Mouse (Mus musculus) heart, embryonic 12.5 days (tissue): ENCODE measurements around the gene Acads. TPM values are rescaled to one million over a fixed set of nuclear protein-coding genes. Genes with fewer than 3 reads are reported as not detected.

Source experiments
- ATAC-seq: fragments of 200-750 bp; cut with Nextera tagmentation; 2 replicates; pipeline ENCODE4 v1.8.0; 2017; ENCODE audit warnings: moderate TSS enrichment, moderate library complexity; ENCODE audit not compliant: insufficient number of reproducible peaks, low FRiP score
- H3K27ac ChIP-seq: fragments of 300-500 bp; sonication (generic); 2 replicates; pipeline ENCODE4 v1.5.1; 2016; ENCODE audit warnings: mild to moderate bottlenecking, moderate library complexity; ENCODE audit not compliant: poor library complexity, severe bottlenecking
- H3K27me3 ChIP-seq: fragments of 300-500 bp; sonication (generic); replicated peaks from 2 replicates; pipeline ENCODE4 v1.6.1; 2016; ENCODE audit warnings: mild to moderate bottlenecking, moderate library complexity
- H3K36me3 ChIP-seq: fragments of 300-500 bp; sonication (generic); 2 replicates; pipeline ENCODE4 v1.6.1; 2016; ENCODE audit warnings: mild to moderate bottlenecking, moderate library complexity
- H3K4me1 ChIP-seq: fragments of 300-500 bp; sonication (generic); replicated peaks from 2 replicates; pipeline ENCODE4 v1.6.1; 2016; ENCODE audit warnings: mild to moderate bottlenecking
- H3K4me2 ChIP-seq: fragments of 300-500 bp; sonication (generic); 2 replicates; pipeline ENCODE4 v1.6.1; 2016; ENCODE audit warnings: mild to moderate bottlenecking, moderate library complexity
- H3K4me3 ChIP-seq: fragments of 300-500 bp; sonication (generic); 2 replicates; pipeline ENCODE4 v1.5.1; 2016; ENCODE audit warnings: mild to moderate bottlenecking
- H3K9ac ChIP-seq: fragments of 300-500 bp; sonication (generic); 2 replicates; pipeline ENCODE4 v1.6.1; 2016; ENCODE audit warnings: mild to moderate bottlenecking, moderate library complexity
- H3K9me3 ChIP-seq: fragments of 300-500 bp; sonication (generic); replicated peaks from 2 replicates; pipeline ENCODE4 v1.6.1; 2016; ENCODE audit warnings: mild to moderate bottlenecking, moderate library complexity
- WGBS: fragments of 180-500 bp; shearing (Covaris S2); methylation state at CpG from one replicate; pipeline ENCODE4 v1.1.7; 2016; 5-methylcytosine and 5-hydroxymethylcytosine counted together
- polyA plus RNA-seq: library from polyadenylated mRNA; unstranded; fragments of >200 nt; fragmentation: Nextera tagmentation; extraction: Ambion mirVana; gene quantifications from 2 replicates; pipeline ENCODE4 v1.2.1, GENCODE M21; 2016

Gene Acads
- polyA plus RNA-seq, 1 experiment from 2014 or later = 114 TPM

- WGBS = 57% methylated on average over 3 of the region's 3 CpGs
- no peak for ATAC-seq
- H3K27me3 ChIP-seq = no peaks in the 10 kb centered on the region
- H3K4me1 ChIP-seq = 0 out of 2 replicates have a peak, but pooled peaks cover 3% of the 10 kb centered on the region
- H3K4me2 ChIP-seq = no peak overlapping the region
- no peak overlapping the region for H3K4me3 ChIP-seq
- H3K36me3 ChIP-seq = peaks cover 27% of the 10 kb centered on the region
- no peak overlapping the region for H3K9ac ChIP-seq
- no peaks in the 10 kb centered on the region for H3K9me3 ChIP-seq
- H3K27ac ChIP-seq = no peak overlapping the region
Measured at GRCm38 (mm10) chr5:115140726-115141125, 21.6 kb upstream of the Acads start.

GRCm38 (mm10) chr5:115139124-115139523 lies 20.0 kb upstream of the Acads start:
- Histone ChIP-seq H3K27ac (no peak overlapping the region), H3K27me3 (no peaks in the 10 kb centered on the region), H3K9ac (no peak overlapping the region), H3K4me3 (no peak overlapping the region), H3K4me2 (no peak overlapping the region), H3K4me1 (0 out of 2 replicates have a peak, but pooled peaks cover 3% of the 10 kb centered on the region), H3K9me3 (no peaks in the 10 kb centered on the region), H3K36me3 (peaks cover 11% of the 10 kb centered on the region)
- ATAC-seq = no peak
- WGBS = 64% methylated on average over 4 of the region's 4 CpGs

- Histone ChIP-seq H3K27ac (no peak within 1 kb of the TSS), H3K27me3 (no peaks in the 10 kb centered on the region)
- WGBS = under 1% methylated on average over 60 of the region's 81 CpGs
Measured at GRCm38 (mm10) chr5:115134234-115135165, 15.4 kb upstream of the Acads start, which contains the start of gene Unc119b. Unc119b (minus strand) TSS chr5:115134975.

GRCm38 (mm10) chr5:115133358-115134066 lies 14.4 kb upstream of the Acads start:
- WGBS = 58% methylated on average over 6 of the region's 6 CpGs
- H3K36me3 ChIP-seq = peaks cover 13% of the 10 kb centered on the region
- H3K9ac ChIP-seq = peak overlapping the region; percentile 88
- H3K4me2 ChIP-seq = peak overlapping the region; percentile 97
- H3K27me3 ChIP-seq = no peaks in the 10 kb centered on the region
- no peak for ATAC-seq
- peak overlapping the region; percentile 90 for H3K4me3 ChIP-seq
- H3K4me1 ChIP-seq = peaks cover 14% of the 10 kb centered on the region
- no peaks in the 10 kb centered on the region for H3K9me3 ChIP-seq
- no peak overlapping the region for H3K27ac ChIP-seq

More at GRCm38 (mm10) chr5:115134234-115135165, 15.4 kb upstream of the Acads start, which contains the start of gene Unc119b:
- peaks cover 14% of the 10 kb centered on the region for H3K4me1 ChIP-seq
- peak; percentile 96 for ATAC-seq
- peak within 1 kb of the TSS; percentile 88 for H3K9ac ChIP-seq
- H3K4me3 ChIP-seq = peak within 1 kb of the TSS; percentile 90
- no peaks in the 10 kb centered on the region for H3K9me3 ChIP-seq
- H3K36me3 ChIP-seq = peaks cover 8% of the 10 kb centered on the region
- peak within 1 kb of the TSS; percentile 97 for H3K4me2 ChIP-seq

DNA sequence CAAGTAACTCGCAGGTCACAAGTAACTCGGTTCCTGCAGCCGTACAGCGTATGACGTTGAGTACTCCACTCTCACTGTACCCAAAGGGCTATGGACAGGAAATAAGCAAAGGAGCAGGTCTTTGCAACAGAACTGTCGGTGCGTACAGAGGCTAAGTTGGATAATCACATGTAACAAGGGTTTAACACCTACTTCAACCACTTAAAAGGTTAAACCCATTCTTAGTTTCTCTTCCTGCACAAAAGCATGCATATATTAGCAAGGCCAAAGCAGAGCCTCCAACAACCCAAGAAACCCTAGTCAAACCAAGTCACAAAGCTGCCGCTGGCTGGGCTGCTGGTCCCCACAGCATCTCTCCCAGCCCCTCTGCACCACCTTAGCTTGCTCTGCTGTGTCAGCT lies 13.3 kb upstream of the Acads start:
- no peak overlapping the region for H3K4me2 ChIP-seq
- 83% methylated on average over 8 of the region's 8 CpGs for WGBS
- no peak overlapping the region for H3K27ac ChIP-seq
- H3K9me3 ChIP-seq = no peaks in the 10 kb centered on the region
- H3K36me3 ChIP-seq = peaks cover 23% of the 10 kb centered on the region
- no peaks in the 10 kb centered on the region for H3K27me3 ChIP-seq
- 0 out of 2 replicates have a peak overlapping the region, but pooled peaks have one; percentile 13 for H3K9ac ChIP-seq
- no peak for ATAC-seq
- no peak overlapping the region for H3K4me3 ChIP-seq
- peaks cover 14% of the 10 kb centered on the region for H3K4me1 ChIP-seq

DNA sequence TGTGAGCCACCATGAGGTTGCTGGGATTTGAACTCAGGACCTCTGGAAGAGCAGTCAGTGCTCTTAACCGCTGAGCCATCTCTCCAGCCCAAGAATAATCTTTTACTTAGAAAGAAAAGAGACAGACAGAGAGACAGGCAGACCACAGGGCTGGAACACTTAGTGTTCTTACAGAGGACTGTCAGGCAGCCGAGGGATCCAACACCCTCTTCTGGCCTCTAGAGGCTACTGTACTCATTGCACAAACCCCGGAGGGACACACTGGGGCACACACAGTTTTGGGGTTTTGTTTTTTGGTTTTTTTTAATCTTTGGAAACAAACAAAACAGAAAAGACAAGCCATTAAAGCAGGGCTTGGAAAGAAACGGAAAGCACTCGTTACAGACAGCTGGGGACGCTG lies 10.2 kb upstream of the Acads start:
- Histone ChIP-seq H3K9me3 (no peaks in the 10 kb centered on the region), H3K4me2 (no peak overlapping the region), H3K36me3 (peaks cover 38% of the 10 kb centered on the region), H3K27ac (no peak overlapping the region), H3K4me1 (peaks cover 21% of the 10 kb centered on the region), H3K9ac (no peak overlapping the region), H3K27me3 (no peaks in the 10 kb centered on the region), H3K4me3 (no peak overlapping the region)
- WGBS = 86% methylated on average over 6 of the region's 6 CpGs
- no peak for ATAC-seq

- H3K9ac ChIP-seq = no peak overlapping the region
- no peaks in the 10 kb centered on the region for H3K9me3 ChIP-seq
- H3K27ac ChIP-seq = no peak overlapping the region
- no peak for ATAC-seq
- no peak overlapping the region for H3K4me3 ChIP-seq
- peaks cover 49% of the 10 kb centered on the region for H3K36me3 ChIP-seq
- peaks cover 8% of the 10 kb centered on the region; the same call in 1 of the 2 replicates for H3K4me1 ChIP-seq
- H3K4me2 ChIP-seq = no peak overlapping the region
- no peaks in the 10 kb centered on the region for H3K27me3 ChIP-seq
- WGBS = 88% methylated on average over 22 of the region's 22 CpGs
Measured at GRCm38 (mm10) chr5:115127421-115128179, 8.5 kb upstream of the Acads start.

DNA sequence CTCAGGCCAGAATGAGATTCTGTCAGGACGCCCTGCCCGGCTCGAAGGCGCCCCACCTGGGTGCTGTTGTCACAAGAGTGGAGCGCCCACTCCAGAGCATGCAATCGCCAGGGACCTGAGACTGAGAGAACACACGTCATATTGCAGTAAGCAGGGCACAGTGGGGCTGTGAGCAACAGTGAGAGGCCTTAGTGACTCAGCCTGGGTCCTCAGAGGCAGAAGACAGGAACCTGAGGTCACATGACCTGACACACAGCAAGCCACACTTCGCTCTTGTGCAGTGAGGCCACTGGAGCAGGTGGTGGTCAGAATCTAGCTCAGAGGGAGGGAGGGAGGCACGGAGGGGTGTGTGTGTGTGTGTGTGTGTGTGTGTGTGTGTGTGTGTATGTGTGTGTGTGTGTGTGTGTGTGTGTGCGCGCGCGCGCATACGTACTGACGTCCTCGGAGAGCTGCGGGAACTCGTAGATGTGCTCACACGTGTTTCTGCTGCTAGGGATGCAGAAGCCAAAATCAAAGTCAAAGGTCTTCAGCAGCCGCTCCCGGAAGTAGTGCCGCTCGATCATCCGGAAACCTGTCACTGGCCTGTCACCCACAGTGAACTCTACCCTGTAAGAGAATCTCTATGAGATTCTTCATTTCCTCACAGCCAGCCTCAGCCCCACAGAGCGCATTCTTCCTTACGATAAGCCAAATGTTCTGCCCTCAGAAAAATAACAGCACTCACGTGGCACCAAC lies 7.6 kb upstream of the Acads start:
- Histone ChIP-seq H3K27me3 (no peaks in the 10 kb centered on the region), H3K4me2 (no peak overlapping the region), H3K9ac (no peak overlapping the region), H3K4me3 (no peak overlapping the region), H3K9me3 (no peaks in the 10 kb centered on the region), H3K4me1 (peaks cover 7% of the 10 kb centered on the region; the same call in 1 of the 2 replicates), H3K27ac (no peak overlapping the region), H3K36me3 (peaks cover 51% of the 10 kb centered on the region)
- no peak for ATAC-seq
- 86% methylated on average over 28 of the region's 28 CpGs for WGBS

GRCm38 (mm10) chr5:115125211-115125871 lies 6.2 kb upstream of the Acads start:
- peaks cover 51% of the 10 kb centered on the region for H3K36me3 ChIP-seq
- ATAC-seq = peak; percentile 43

DNA sequence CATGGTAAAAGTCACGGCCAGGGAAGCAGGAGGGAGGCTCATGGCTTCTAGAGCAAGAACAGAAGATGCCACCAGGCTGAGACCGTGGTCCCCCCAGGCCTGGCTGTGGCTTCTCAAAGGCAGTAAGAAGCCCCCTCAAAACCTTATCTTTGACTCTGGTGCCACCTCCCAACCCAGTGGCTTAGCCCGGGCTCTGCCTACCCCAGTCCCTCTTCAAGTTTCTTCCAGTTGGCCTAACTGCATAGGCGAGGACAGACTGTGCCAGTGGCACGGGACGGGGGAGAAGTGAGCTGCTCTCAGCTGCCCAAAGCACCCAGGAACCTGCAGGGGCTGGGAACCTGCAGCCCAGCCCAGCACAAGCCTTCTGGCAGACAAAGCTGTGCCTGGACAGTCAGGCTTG lies 5.5 kb upstream of the Acads start:
- Histone ChIP-seq H3K36me3 (peaks cover 45% of the 10 kb centered on the region), H3K9ac (no peak overlapping the region), H3K4me1 (peaks cover 7% of the 10 kb centered on the region; the same call in 1 of the 2 replicates), H3K27me3 (no peaks in the 10 kb centered on the region), H3K27ac (no peak overlapping the region), H3K9me3 (no peaks in the 10 kb centered on the region), H3K4me2 (no peak overlapping the region), H3K4me3 (no peak overlapping the region)
- 90% methylated on average over 6 of the region's 6 CpGs for whole genome bisulfite sequencing
- no peak for ATAC-seq

More at GRCm38 (mm10) chr5:115125211-115125871, 6.2 kb upstream of the Acads start:
- Histone ChIP-seq H3K4me2 (no peak overlapping the region; the same call in 1 of the 2 replicates), H3K4me1 (peaks cover 7% of the 10 kb centered on the region; the same call in 1 of the 2 replicates), H3K9ac (no peak overlapping the region), H3K27me3 (no peaks in the 10 kb centered on the region), H3K27ac (no peak overlapping the region), H3K4me3 (no peak overlapping the region), H3K9me3 (no peaks in the 10 kb centered on the region)
- WGBS = 31% methylated on average over 24 of the region's 24 CpGs
